Mouse (Mus musculus) CH12.LX (cell line): ENCODE results near the gene Xkr7. TPM values are rescaled to one million over a fixed set of nuclear protein-coding genes. Genes with fewer than 3 reads are reported as not detected.
A peak's percentile ranks its signal among the peaks of the same experiment; 100 is the strongest.

Experiments used
- DNase-seq: peaks from one replicate; pipeline ENCODE4 v3.0.0-alpha.2; 2013; ENCODE audit errors: extremely low read depth
- H3K27ac ChIP-seq: 2 replicates; pipeline ENCODE4 v1.5.1; 2012; ENCODE audit warnings: low read depth, mild to moderate bottlenecking, control low read depth, moderate library complexity; ENCODE audit not compliant: insufficient read depth
- H3K27me3 ChIP-seq: replicated peaks from 2 replicates; pipeline ENCODE3; 2012; ENCODE audit warnings: inconsistent platforms
- H3K36me3 ChIP-seq, 2 experiments: replicated peaks in 1 of 2; 2 replicates each; pipeline versions ENCODE3 to v1.6.1; 2012; ENCODE audit warnings: inconsistent platforms in 1 of 2, low read length in 1 of 2, mild to moderate bottlenecking in 1 of 2, mixed read lengths in 1 of 2, moderate library complexity in 1 of 2; ENCODE audit not compliant: control insufficient read depth in 1 of 2, insufficient read depth in 1 of 2
- H3K4me1 ChIP-seq, 2 experiments: 2 replicates each; pipeline ENCODE4 v1.6.1; 2012; ENCODE audit warnings: inconsistent platforms in 1 of 2, moderate library complexity in 1 of 2; ENCODE audit not compliant: insufficient read depth in 2 of 2, control insufficient read depth in 1 of 2
- H3K4me2 ChIP-seq: 2 replicates; pipeline ENCODE4 v1.6.1; 2012; ENCODE audit warnings: low read depth, mild to moderate bottlenecking, control low read depth; ENCODE audit not compliant: poor library complexity, insufficient read depth, severe bottlenecking
- H3K4me3 ChIP-seq, 3 experiments: fragments of 150-350 bp in 1 of 3; sonication (generic) in 1 of 3; replicated peaks in 1 of 3; 2 replicates each; pipeline versions ENCODE3 to v1.5.1; 2011 to 2012; ENCODE audit warnings: low read depth in 2 of 3, low read length in 2 of 3, mild to moderate bottlenecking in 2 of 3, moderate library complexity in 2 of 3, control low read depth in 1 of 3, improper control_type of control experiment in 1 of 3, inconsistent platforms in 1 of 3, mixed read lengths in 1 of 3; ENCODE audit not compliant: poor library complexity in 1 of 3
- H3K79me2 ChIP-seq: replicated peaks from 2 replicates; pipeline ENCODE4 v1.6.1; 2012; ENCODE audit warnings: mild to moderate bottlenecking, moderate library complexity; ENCODE audit not compliant: control insufficient read depth, poor library complexity, insufficient read depth, severe bottlenecking; ENCODE audit errors: extremely low read depth
- H3K9ac ChIP-seq: 2 replicates; pipeline ENCODE4 v1.6.1; 2012; ENCODE audit warnings: low read depth, mild to moderate bottlenecking, control low read depth, moderate library complexity; ENCODE audit not compliant: insufficient read depth
- H3K9me3 ChIP-seq: replicated peaks from 2 replicates; pipeline ENCODE3; 2012; ENCODE audit warnings: low read length, inconsistent platforms, mixed read lengths
- BHLHE40 ChIP-seq: IDR thresholded peaks from 2 replicates; pipeline ENCODE4 v1.6.1; 2011; ENCODE audit warnings: mild to moderate bottlenecking, low read depth, low read length, improper control_type of control experiment
- CTCF ChIP-seq, 2 experiments: IDR thresholded peaks in 1 of 2; conservative IDR thresholded peaks in 1 of 2; 2 replicates each; pipeline ENCODE4 v1.5.1; 2011 to 2012; ENCODE audit warnings: low read depth in 2 of 2, low read length in 2 of 2, improper control_type of control experiment in 1 of 2, inconsistent platforms in 1 of 2, mild to moderate bottlenecking in 1 of 2, moderate library complexity in 1 of 2
- E2F4 ChIP-seq: IDR thresholded peaks from 2 replicates; pipeline ENCODE4 v1.6.1; 2011; ENCODE audit warnings: low read depth, low read length, improper control_type of control experiment; ENCODE audit not compliant: insufficient replicate concordance
- HCFC1 ChIP-seq: IDR thresholded peaks from 2 replicates; pipeline ENCODE4 v1.6.1; 2012; ENCODE audit warnings: low read depth, mild to moderate bottlenecking, inconsistent platforms, low read length, improper control_type of control experiment
- JUND ChIP-seq: conservative IDR thresholded peaks from 2 replicates; pipeline ENCODE4 v1.6.1; 2011; ENCODE audit warnings: low read depth, low read length, improper control_type of control experiment
- MAFK ChIP-seq: IDR thresholded peaks from 2 replicates; pipeline ENCODE4 v1.6.1; 2011; ENCODE audit warnings: low read length, improper control_type of control experiment; ENCODE audit not compliant: insufficient replicate concordance
- MAX ChIP-seq: IDR thresholded peaks from 2 replicates; pipeline ENCODE4 v1.6.1; 2011; ENCODE audit warnings: low read length, improper control_type of control experiment
- MAZ ChIP-seq: IDR thresholded peaks from 2 replicates; pipeline ENCODE4 v1.6.1; 2012; ENCODE audit warnings: low read depth, mild to moderate bottlenecking, inconsistent platforms, low read length, improper control_type of control experiment, moderate library complexity
- MEF2A ChIP-seq: IDR thresholded peaks from 2 replicates; pipeline ENCODE4 v1.6.1; 2014; ENCODE audit warnings: low read depth, mild to moderate bottlenecking, inconsistent platforms, low read length, improper control_type of control experiment, borderline replicate concordance
- MXI1 ChIP-seq: IDR thresholded peaks from 2 replicates; pipeline ENCODE4 v1.6.1; 2011; ENCODE audit warnings: mild to moderate bottlenecking, low read depth, low read length, improper control_type of control experiment
- MYC ChIP-seq: IDR thresholded peaks from 2 replicates; pipeline ENCODE4 v1.6.1; 2011; ENCODE audit warnings: low read depth, mild to moderate bottlenecking, improper control_type of control experiment, low read length
- NELFE ChIP-seq: IDR thresholded peaks from 2 replicates; pipeline ENCODE4 v1.6.1; 2011; ENCODE audit warnings: low read depth, low read length, improper control_type of control experiment
- PAX5 ChIP-seq: IDR thresholded peaks from 2 replicates; pipeline ENCODE4 v1.6.1; 2012; ENCODE audit warnings: low read length, inconsistent platforms, mixed read lengths
- RAD21 ChIP-seq: IDR thresholded peaks from 2 replicates; pipeline ENCODE4 v1.6.1; 2011; ENCODE audit warnings: low read depth, mild to moderate bottlenecking, low read length, improper control_type of control experiment, moderate library complexity
- RCOR1 ChIP-seq: conservative IDR thresholded peaks from 2 replicates; pipeline ENCODE4 v1.6.1; 2012; ENCODE audit warnings: low read depth, mild to moderate bottlenecking, inconsistent platforms, low read length, improper control_type of control experiment
- SMC3 ChIP-seq: IDR thresholded peaks from 2 replicates; pipeline ENCODE4 v1.6.1; 2011; ENCODE audit warnings: low read depth, low read length, improper control_type of control experiment
- TBP ChIP-seq: conservative IDR thresholded peaks from 2 replicates; pipeline ENCODE4 v1.6.1; 2011; ENCODE audit warnings: low read depth, low read length, improper control_type of control experiment
- UBTF ChIP-seq: IDR thresholded peaks from 2 replicates; pipeline ENCODE4 v1.6.1; 2012; ENCODE audit warnings: low read depth, mild to moderate bottlenecking, inconsistent platforms, low read length, improper control_type of control experiment, moderate library complexity
- ZKSCAN1 ChIP-seq: IDR thresholded peaks from 2 replicates; pipeline ENCODE4 v1.6.1; 2012; ENCODE audit warnings: low read depth, inconsistent platforms, low read length, improper control_type of control experiment, borderline replicate concordance
- ZMIZ1 ChIP-seq: IDR thresholded peaks from 2 replicates; pipeline ENCODE4 v1.6.1; 2012; ENCODE audit warnings: low read depth, mild to moderate bottlenecking, inconsistent platforms, low read length, improper control_type of control experiment
- dilution Hi-C: fragments of 300-500 bp; cut with MboI; formaldehyde crosslinking; loops from 2 replicates; pipeline ENCODE4 v1.14.3; 2020; ENCODE audit warnings: low sequenced_read_pairs; ENCODE audit not compliant: extremely low pct_unique_long_range_greater_than_20kb, extremely low pct_ligation_motif_present
- in situ Hi-C: fragments of 300-500 bp; cut with MboI; formaldehyde crosslinking; loops from 3 replicates; pipeline ENCODE4 v1.14.3; 2019; ENCODE audit warnings: low sequenced_read_pairs, low pct_ligation_motif_present, low pct_unique_long_range_greater_than_20kb, mixed read lengths
- polyA plus RNA-seq: library from polyadenylated mRNA; unstranded; fragments of >175 nt; gene quantifications from 2 replicates; pipeline ENCODE4 v1.2.1, GENCODE M21; 2012; ENCODE audit warnings: low read depth; ENCODE audit not compliant: insufficient read length
- total RNA-seq, 2 experiments: library from RNA; depleted of rRNA; stranded (reverse); fragments of 300-350 nt in 1 of 2; fragments of >200 nt in 1 of 2; gene quantifications; 2 replicates each; pipeline ENCODE4 v1.2.3; 2012 to 2014

Xkr7 gene
- total and polyA plus RNA-seq, 3 experiments: not detected

GRCm38 (mm10) chr2:153066991-153067390, 35.3 kb downstream of the Xkr7 start:
- Histone ChIP-seq H3K4me3 (no peak overlapping the region), H3K79me2 (no peaks in the 10 kb centered on the region), H3K36me3 (no peaks in the 10 kb centered on the region), H3K9me3 (no peaks in the 10 kb centered on the region), H3K4me2 (no peak overlapping the region), H3K4me1 (no peaks in the 10 kb centered on the region), H3K9ac (no peak overlapping the region), H3K27me3 (peaks cover 84% of the 10 kb centered on the region), H3K27ac (no peak overlapping the region)
- dilution Hi-C loops (no loop called here), in situ Hi-C loops (no loop called here)
- TF ChIP-seq BHLHE40 (no peak), JUND (no peak), CTCF (conservative IDR thresholded peaks at IDR 0.05 in 1 of 2, IDR thresholded peaks at IDR 0.05 in 1 of 2; ENCODE audit: low read depth in 2 of 2, low read length in 2 of 2) (no peak), ZMIZ1 (no peak), HCFC1 (no peak), MAX (no peak), UBTF (no peak), PAX5 (no peak), MAZ (no peak), MXI1 (no peak), NELFE (no peak), RCOR1 (no peak), E2F4 (no peak), MYC (no peak), ZKSCAN1 (no peak), RAD21 (no peak), MAFK (no peak), TBP (no peak), MEF2A (no peak), SMC3 (no peak)
- no peak for DNase-seq

- dilution Hi-C loops (no loop called here), in situ Hi-C loops (no loop called here)
- no peak for DNase-seq
- H3K27me3 ChIP-seq: peaks cover 86% of the 10 kb centered on the region
- TF ChIP-seq CTCF (conservative IDR thresholded peaks at IDR 0.05 in 1 of 2, IDR thresholded peaks at IDR 0.05 in 1 of 2; ENCODE audit: low read depth in 2 of 2, low read length in 2 of 2): peak; percentile 36 to 54; a peak in 3 of 4 replicates
- peak; percentile 26; the same call in 1 of the 2 replicates for TF ChIP-seq SMC3
- peak; percentile 9 for TF ChIP-seq RAD21
- TF ChIP-seq MAZ: no peak
- no peaks in the 10 kb centered on the region for H3K9me3 ChIP-seq
- no peaks in the 10 kb centered on the region for H3K79me2 ChIP-seq
- no peak overlapping the region for H3K4me2 ChIP-seq
- H3K4me1 ChIP-seq: peaks cover 1% of the 10 kb centered on the region in 2 experiments
- H3K27ac ChIP-seq: no peak overlapping the region
- H3K4me3 ChIP-seq: no peak overlapping the region
- no peak overlapping the region for H3K9ac ChIP-seq
- no peaks in the 10 kb centered on the region for H3K36me3 ChIP-seq
Observed at GRCm38 (mm10) chr2:153070762-153071490, 39.3 kb downstream of the Xkr7 start.
